Mouse (Mus musculus): ENCODE data around the gene Tmem236. TPM values are rescaled to one million over a fixed set of nuclear protein-coding genes. Genes with fewer than 3 reads are reported as not detected.

Gene Tmem236
- polyA plus RNA-seq, 1 experiment: 0.25 TPM

DNA sequence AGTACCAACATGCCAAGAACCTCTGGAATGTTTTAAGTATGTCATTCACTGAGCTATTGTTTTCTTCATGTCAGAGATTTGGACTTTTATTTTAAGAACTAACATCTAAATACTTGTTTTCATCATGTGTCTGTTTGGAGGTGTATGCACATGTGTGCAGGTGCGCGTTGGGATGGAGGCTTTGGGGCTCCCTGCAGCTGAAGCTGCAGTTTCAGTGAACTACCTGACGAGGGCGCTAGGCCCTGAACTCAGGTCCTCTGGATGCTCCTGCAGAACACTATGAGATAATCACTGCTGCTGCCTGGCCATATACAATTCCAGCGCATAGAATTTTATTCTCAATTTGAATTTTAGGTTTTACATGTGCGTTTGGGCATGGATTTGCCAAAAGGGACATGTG is 43.8 kb downstream of the Tmem236 start:
- no peak for DNase-seq
- no peak for TF ChIP-seq POLR2A (IDR thresholded peaks at IDR 0.05; ENCODE audit: borderline replicate concordance, insufficient read depth, low read length)
- TF ChIP-seq CTCF (IDR thresholded peaks at IDR 0.05; ENCODE audit: borderline replicate concordance, insufficient read depth, low read depth, low read length): no peak

DNA sequence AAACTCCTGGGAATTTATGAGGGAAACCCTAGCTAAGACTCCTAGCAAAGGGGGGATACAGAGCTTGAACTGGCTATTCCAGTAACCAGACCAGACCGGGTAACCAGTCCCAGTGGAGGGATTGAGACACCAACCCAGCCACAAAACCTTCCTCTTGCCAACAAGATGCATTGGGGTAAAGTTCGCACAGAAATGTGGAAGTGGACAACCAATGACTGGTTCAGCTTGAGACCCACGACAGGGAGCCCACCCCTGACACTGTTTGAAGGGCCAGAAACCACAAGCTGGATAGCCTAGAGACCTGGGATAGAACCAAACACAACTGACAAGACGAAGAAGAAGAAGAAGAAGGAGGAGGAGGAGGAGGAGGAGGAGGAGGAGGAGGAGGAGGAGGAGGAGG is 50.1 kb downstream of the Tmem236 start:
- no peak overlapping the region for H3K27ac ChIP-seq (ENCODE audit: insufficient read depth, low read length)
- TF ChIP-seq CTCF (IDR thresholded peaks at IDR 0.05; ENCODE audit: borderline replicate concordance, insufficient read depth, low read depth, low read length) (no peak), POLR2A (IDR thresholded peaks at IDR 0.05; ENCODE audit: borderline replicate concordance, insufficient read depth, low read length) (no peak)
- 84% methylated on average over 3 of the region's 4 CpGs for WGBS
- DNase-seq: no peak
- no peak overlapping the region for H3K4me3 ChIP-seq (replicated peaks; ENCODE audit: insufficient read depth, low read depth, low read length)
- no peaks in the 10 kb centered on the region for H3K27me3 ChIP-seq (ENCODE audit: control insufficient read depth, insufficient read depth, low read length)
- no peaks in the 10 kb centered on the region for H3K4me1 ChIP-seq (ENCODE audit: control insufficient read depth, insufficient read depth, low read length)

More for the DNA sequence above, 43.8 kb downstream of the Tmem236 start:
- H3K4me1 ChIP-seq (ENCODE audit: control insufficient read depth, insufficient read depth, low read length): no peaks in the 10 kb centered on the region
- H3K27ac ChIP-seq (ENCODE audit: insufficient read depth, low read length): no peak overlapping the region
- 89% methylated on average over 6 of the region's 6 CpGs for WGBS
- no peaks in the 10 kb centered on the region for H3K27me3 ChIP-seq (ENCODE audit: control insufficient read depth, insufficient read depth, low read length)
- no peak overlapping the region for H3K4me3 ChIP-seq (replicated peaks; ENCODE audit: insufficient read depth, low read depth, low read length)

DNA sequence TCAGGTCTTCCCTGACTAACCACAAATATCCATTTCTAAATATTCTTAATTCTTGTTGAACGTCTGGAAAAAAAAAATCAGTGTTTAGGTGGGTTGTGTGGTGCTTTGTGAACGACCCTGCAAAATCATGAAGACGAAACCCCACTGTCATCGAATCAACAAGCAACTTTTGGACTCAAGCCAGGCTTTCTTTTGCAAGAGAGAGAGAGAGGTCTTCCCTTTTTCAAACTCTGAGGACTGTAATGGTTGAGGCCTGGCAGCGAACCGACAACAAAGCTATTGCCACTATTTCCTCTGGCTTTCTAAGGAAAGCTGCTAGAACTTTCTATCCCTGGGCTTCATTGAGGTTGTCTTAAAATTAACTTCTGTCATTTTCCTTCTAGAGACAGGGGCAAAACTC is 54.2 kb downstream of the Tmem236 start:
- Histone ChIP-seq H3K4me1 (ENCODE audit: control insufficient read depth, insufficient read depth, low read length) (no peaks in the 10 kb centered on the region), H3K4me3 (replicated peaks; ENCODE audit: insufficient read depth, low read depth, low read length) (no peak overlapping the region), H3K27me3 (ENCODE audit: control insufficient read depth, insufficient read depth, low read length) (no peaks in the 10 kb centered on the region), H3K27ac (ENCODE audit: insufficient read depth, low read length) (no peak overlapping the region)
- no peak for DNase-seq
- 35% methylated on average over 6 of the region's 6 CpGs for WGBS
- TF ChIP-seq CTCF (IDR thresholded peaks at IDR 0.05; ENCODE audit: borderline replicate concordance, insufficient read depth, low read depth, low read length): no peak
- no peak for TF ChIP-seq POLR2A (IDR thresholded peaks at IDR 0.05; ENCODE audit: borderline replicate concordance, insufficient read depth, low read length)

DNA sequence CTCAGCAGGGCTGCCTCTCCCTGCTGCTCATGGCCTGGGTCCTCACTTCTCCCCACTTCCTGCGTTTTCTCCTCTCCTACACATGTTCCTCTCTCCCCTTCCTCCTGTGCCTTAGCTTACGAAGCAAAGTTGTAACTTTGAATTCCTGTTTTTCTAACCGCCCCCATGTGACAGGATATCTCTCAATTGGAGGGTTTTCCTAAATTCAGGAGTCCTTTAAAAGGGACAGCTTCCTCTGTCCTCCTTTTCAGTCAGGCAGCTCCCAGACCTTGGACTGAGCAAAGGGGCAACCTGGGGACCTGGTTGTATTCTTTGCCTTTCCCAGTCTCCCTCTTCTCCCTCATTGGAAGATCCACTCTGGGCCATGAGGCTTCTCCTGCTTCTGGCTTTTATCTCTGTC is 54.8 kb downstream of the Tmem236 start, which contains the start of gene Mrc1:
TSS of gene Mrc1 (plus strand) at position 244 of the 400 bp plus-strand sequence.
- 64% methylated on average over 3 of the region's 3 CpGs for WGBS
- no peak for DNase-seq
- H3K27ac ChIP-seq (ENCODE audit: insufficient read depth, low read length): no peak within 1 kb of the TSS
- TF ChIP-seq POLR2A (IDR thresholded peaks at IDR 0.05; ENCODE audit: borderline replicate concordance, insufficient read depth, low read length): no peak
- no peak for TF ChIP-seq CTCF (IDR thresholded peaks at IDR 0.05; ENCODE audit: borderline replicate concordance, insufficient read depth, low read depth, low read length)
- H3K4me3 ChIP-seq (replicated peaks; ENCODE audit: insufficient read depth, low read depth, low read length): no peak within 1 kb of the TSS
- no peaks in the 10 kb centered on the region for H3K4me1 ChIP-seq (ENCODE audit: control insufficient read depth, insufficient read depth, low read length)
- no peaks in the 10 kb centered on the region for H3K27me3 ChIP-seq (ENCODE audit: control insufficient read depth, insufficient read depth, low read length)

DNA sequence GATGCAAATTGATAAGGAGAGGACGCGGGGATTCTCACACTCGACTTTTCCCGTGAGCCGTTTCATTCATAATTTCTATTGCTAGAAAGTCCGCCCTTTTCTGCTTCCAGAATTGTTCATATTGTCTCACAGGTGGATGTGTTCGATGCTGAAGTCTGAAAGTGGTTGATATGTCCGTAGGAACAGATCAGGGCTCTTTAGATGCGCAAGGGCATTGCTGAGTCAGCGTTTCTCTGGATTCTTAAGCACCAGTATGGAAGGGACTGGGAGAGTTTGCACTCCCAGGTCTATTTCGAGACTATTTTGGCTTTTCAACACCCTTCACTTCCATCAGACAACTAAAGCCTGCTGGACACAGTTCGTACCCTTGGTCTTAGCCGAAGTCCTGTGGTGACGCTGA is 55.7 kb downstream of the Tmem236 start:
- TF ChIP-seq CTCF (IDR thresholded peaks at IDR 0.05; ENCODE audit: borderline replicate concordance, insufficient read depth, low read depth, low read length): no peak
- no peak for TF ChIP-seq POLR2A (IDR thresholded peaks at IDR 0.05; ENCODE audit: borderline replicate concordance, insufficient read depth, low read length)
- H3K4me1 ChIP-seq (ENCODE audit: control insufficient read depth, insufficient read depth, low read length): no peaks in the 10 kb centered on the region
- H3K4me3 ChIP-seq (replicated peaks; ENCODE audit: insufficient read depth, low read depth, low read length): no peak overlapping the region
- H3K27ac ChIP-seq (ENCODE audit: insufficient read depth, low read length): no peak overlapping the region
- no peaks in the 10 kb centered on the region for H3K27me3 ChIP-seq (ENCODE audit: control insufficient read depth, insufficient read depth, low read length)
- no peak for DNase-seq
- WGBS: 90% methylated on average over 14 of the region's 14 CpGs

DNA sequence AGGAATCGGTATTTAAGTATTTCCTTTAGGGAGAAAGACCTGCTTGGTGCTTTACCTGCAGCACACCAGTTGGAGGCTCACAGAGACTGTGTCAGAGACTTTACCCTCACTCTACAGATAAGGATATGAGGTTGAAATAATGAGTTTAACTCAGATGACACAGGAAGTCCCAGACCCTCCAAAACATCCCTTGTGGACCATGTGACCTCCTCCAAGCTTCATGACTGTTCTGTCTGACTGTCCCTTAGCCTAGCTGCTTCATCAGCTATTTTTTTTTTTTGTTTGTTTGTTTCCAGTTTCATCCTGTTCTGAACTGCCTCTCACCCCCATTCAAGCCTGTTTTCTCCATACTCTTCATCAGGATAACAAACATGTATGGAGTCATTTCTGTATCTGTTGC is 58.6 kb downstream of the Tmem236 start:
- TF ChIP-seq POLR2A (IDR thresholded peaks at IDR 0.05; ENCODE audit: borderline replicate concordance, insufficient read depth, low read length) (no peak), CTCF (IDR thresholded peaks at IDR 0.05; ENCODE audit: borderline replicate concordance, insufficient read depth, low read depth, low read length) (no peak)
- Histone ChIP-seq H3K4me3 (replicated peaks; ENCODE audit: insufficient read depth, low read depth, low read length) (no peak overlapping the region), H3K27me3 (ENCODE audit: control insufficient read depth, insufficient read depth, low read length) (no peaks in the 10 kb centered on the region), H3K4me1 (ENCODE audit: control insufficient read depth, insufficient read depth, low read length) (no peaks in the 10 kb centered on the region), H3K27ac (ENCODE audit: insufficient read depth, low read length) (no peak overlapping the region)
- no peak for DNase-seq
- WGBS: 97% methylated on average over 1 of the region's 1 CpGs

DNA sequence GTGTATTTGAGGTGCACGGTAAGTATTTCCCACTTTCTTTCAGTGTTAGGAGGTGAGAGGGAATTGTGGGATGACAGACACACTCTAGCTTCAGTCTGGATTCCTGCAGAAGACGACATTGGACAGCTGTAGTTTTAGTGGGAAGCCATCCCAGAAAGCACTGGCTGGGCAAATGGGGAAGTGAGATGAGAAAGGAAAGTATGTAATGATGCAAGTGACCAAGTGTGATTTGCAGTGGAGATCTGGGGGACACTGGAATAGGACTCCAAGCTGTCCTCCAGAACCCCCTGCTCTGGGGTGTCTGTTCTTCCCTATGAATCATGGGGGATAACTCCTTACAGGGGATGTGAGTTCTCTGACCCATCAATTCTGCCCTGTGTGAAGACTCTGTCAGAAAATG is 59.7 kb downstream of the Tmem236 start:
- TF ChIP-seq POLR2A (IDR thresholded peaks at IDR 0.05; ENCODE audit: borderline replicate concordance, insufficient read depth, low read length) (no peak), CTCF (IDR thresholded peaks at IDR 0.05; ENCODE audit: borderline replicate concordance, insufficient read depth, low read depth, low read length) (no peak)
- no peaks in the 10 kb centered on the region for H3K4me1 ChIP-seq (ENCODE audit: control insufficient read depth, insufficient read depth, low read length)
- no peak overlapping the region for H3K4me3 ChIP-seq (replicated peaks; ENCODE audit: insufficient read depth, low read depth, low read length)
- H3K27me3 ChIP-seq (ENCODE audit: control insufficient read depth, insufficient read depth, low read length): no peaks in the 10 kb centered on the region
- DNase-seq: no peak
- H3K27ac ChIP-seq (ENCODE audit: insufficient read depth, low read length): no peak overlapping the region
- 61% methylated on average over 2 of the region's 2 CpGs for WGBS

DNA sequence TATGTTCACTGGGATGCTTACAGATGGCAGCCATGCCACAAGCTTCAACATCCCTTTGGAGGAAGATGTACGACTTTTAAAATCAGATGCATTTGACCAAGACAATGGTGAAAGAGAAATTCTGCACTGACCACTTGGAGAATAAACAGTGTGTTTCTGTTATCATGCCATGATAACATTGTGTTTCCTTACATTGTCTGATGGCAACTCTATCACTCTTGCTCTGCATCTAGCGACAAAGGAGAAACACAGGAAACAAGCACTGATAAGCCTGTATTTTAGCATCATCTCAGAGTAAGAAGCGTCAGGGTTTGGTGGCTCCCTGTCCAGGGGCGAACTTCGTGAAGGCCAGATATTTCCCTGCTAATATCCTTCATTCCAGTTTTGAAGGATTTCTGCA is 61.0 kb downstream of the Tmem236 start:
- DNase-seq: no peak
- H3K27me3 ChIP-seq (ENCODE audit: control insufficient read depth, insufficient read depth, low read length): no peaks in the 10 kb centered on the region
- H3K27ac ChIP-seq (ENCODE audit: insufficient read depth, low read length): no peak overlapping the region
- WGBS: 90% methylated on average over 5 of the region's 5 CpGs
- H3K4me3 ChIP-seq (replicated peaks; ENCODE audit: insufficient read depth, low read depth, low read length): no peak overlapping the region
- H3K4me1 ChIP-seq (ENCODE audit: control insufficient read depth, insufficient read depth, low read length): no peaks in the 10 kb centered on the region
- no peak for TF ChIP-seq POLR2A (IDR thresholded peaks at IDR 0.05; ENCODE audit: borderline replicate concordance, insufficient read depth, low read length)
- TF ChIP-seq CTCF (IDR thresholded peaks at IDR 0.05; ENCODE audit: borderline replicate concordance, insufficient read depth, low read depth, low read length): no peak
